Mouse (Mus musculus) thymus, adult 2 months (tissue): ENCODE data around the gene Drap1.

Experiments used
- CTCF ChIP-seq: fragments of 200-500 bp; IDR thresholded peaks from 2 replicates; pipeline ENCODE4 v1.5.1; 2012; ENCODE audit warnings: mild to moderate bottlenecking, control low read depth, low read length, moderate library complexity, borderline replicate concordance; ENCODE audit not compliant: control insufficient read depth, poor library complexity, insufficient read depth; ENCODE audit errors: extremely low read depth
- POLR2A ChIP-seq: fragments of 200-500 bp; IDR thresholded peaks from 2 replicates; pipeline ENCODE4 v1.6.1; 2012; ENCODE audit warnings: mild to moderate bottlenecking, low read length, control low read depth, moderate library complexity; ENCODE audit not compliant: control insufficient read depth, poor library complexity, insufficient read depth; ENCODE audit errors: extremely low read depth

- TF ChIP-seq CTCF (no peak), POLR2A (no peak)
Observed at GRCm38 (mm10) chr19:5463212-5463611, 38.4 kb upstream of the Drap1 start.
